Mouse (Mus musculus) layer of hippocampus, postnatal 10 days (tissue): ENCODE measurements around the gene Lrat. TPM values are rescaled to one million over a fixed set of nuclear protein-coding genes. Genes with fewer than 3 reads are reported as not detected.

Experiments used
- total RNA-seq, 2 experiments: library from RNA; stranded (reverse); gene quantifications; 2 replicates each; pipeline ENCODE4 v1.2.3; 2021

Lrat gene
- total RNA-seq, 2 experiments from 2014 or later, result 0.18 to 0.25 TPM

Other genes starting within 250 kb of the Lrat start
- 1 to 10 TPM; 1.3 to 2.1 TPM for gene Rbm46, start 27.5 kb downstream of the Lrat start, total RNA-seq
- not detected for gene Fgg, start 103.8 kb upstream of the Lrat start, total RNA-seq
- gene Fga, start 122.1 kb upstream of the Lrat start, total RNA-seq, result under 1 TPM in 1 of 2 experiments, not detected in 1; 0.14 TPM
- gene Fgb, start 145.9 kb upstream of the Lrat start, total RNA-seq, result not detected
- gene Plrg1, start 151.5 kb upstream of the Lrat start, total RNA-seq, result 10 to 100 TPM; 45.9 to 46.2 TPM
- 1 to 10 TPM; 4.5 to 5.2 TPM for gene Dchs2, start 224.0 kb upstream of the Lrat start, total RNA-seq